Mouse (Mus musculus): ENCODE results near the gene Map2k5.

Gene Map2k5

GRCm38 (mm10) chr9:63192809-63193208, 184.9 kb downstream of the Map2k5 start:
- in situ Hi-C loops (cut with MboI, MseI) = no loop called here

DNA sequence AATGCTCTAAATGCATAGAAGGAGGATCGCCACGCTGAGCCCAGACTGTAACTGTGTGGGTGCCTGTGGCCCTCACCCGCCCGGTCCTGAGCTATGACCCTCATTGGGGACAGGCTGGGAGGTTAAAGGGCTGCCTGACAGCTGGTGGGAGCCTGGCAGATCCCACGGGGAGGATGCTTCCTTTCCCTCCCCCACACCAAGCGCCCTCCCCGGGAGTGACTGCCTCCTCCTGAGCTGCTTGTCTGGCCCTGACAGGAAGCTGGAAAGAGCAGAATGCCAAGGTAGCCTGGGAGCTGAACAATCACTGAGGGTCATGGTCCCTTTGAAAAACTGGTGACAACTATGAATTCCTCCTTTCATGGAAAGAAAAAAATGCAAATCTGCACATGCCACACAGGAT, 190.4 kb downstream of the Map2k5 start:
- in situ Hi-C loops (cut with MboI, MseI) = no loop called here

- in situ Hi-C loops (cut with MboI, MseI) = no loop called here
Observed at GRCm38 (mm10) chr9:63185249-63185648, 192.5 kb downstream of the Map2k5 start.

DNA sequence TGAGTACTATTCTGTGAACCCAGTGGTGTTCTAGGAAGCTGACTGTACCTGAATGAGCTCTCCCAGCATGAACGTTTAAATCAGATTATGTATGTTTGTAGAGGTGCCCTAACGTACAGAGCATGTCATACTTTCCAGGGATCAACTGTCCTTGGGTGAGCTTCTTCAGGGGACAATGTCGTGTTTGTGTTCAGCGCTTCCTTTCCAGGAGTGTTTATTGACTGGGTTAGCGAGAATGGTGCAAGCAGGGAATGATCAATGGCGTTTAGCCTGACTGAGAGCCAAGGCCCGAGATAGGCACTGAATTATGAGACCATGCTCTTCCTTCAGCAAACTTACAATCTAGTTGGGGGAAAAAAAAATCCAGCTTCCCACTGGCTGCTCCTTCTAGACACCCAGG, 193.8 kb downstream of the Map2k5 start:
- in situ Hi-C loops (cut with MboI, MseI) = no loop called here

DNA sequence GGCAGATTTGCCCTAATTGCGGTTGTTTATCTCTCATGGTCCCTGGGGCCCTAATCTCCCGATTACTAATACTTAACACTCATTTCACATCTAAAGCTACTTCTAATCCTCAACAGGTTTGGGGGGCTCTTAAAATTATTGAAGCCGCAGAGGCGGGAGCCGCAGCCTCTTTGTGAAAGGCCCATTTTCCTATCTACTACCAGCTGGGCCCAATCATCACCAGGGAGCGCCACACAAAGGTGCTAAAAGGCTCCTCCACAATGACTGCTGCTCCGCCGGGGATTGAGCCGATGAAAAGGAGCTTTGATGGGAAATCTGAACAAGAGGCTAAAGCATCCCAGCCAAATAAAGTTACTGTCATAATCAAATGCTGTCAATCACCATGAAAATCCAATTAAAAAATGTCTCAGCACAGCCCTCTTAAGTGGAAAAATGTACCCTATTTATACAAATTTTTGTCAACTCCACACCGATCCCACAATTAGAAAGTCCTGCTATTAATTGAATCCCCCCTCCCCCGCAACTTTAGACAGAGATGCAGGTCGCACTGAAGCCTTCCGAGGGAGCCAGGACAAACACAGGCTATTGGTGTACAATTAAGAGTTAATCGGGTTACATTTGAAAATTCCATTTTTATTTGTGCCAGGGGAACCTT, 195.3 kb downstream of the Map2k5 start:
- in situ Hi-C loops (cut with MboI, MseI) = no loop called here

DNA sequence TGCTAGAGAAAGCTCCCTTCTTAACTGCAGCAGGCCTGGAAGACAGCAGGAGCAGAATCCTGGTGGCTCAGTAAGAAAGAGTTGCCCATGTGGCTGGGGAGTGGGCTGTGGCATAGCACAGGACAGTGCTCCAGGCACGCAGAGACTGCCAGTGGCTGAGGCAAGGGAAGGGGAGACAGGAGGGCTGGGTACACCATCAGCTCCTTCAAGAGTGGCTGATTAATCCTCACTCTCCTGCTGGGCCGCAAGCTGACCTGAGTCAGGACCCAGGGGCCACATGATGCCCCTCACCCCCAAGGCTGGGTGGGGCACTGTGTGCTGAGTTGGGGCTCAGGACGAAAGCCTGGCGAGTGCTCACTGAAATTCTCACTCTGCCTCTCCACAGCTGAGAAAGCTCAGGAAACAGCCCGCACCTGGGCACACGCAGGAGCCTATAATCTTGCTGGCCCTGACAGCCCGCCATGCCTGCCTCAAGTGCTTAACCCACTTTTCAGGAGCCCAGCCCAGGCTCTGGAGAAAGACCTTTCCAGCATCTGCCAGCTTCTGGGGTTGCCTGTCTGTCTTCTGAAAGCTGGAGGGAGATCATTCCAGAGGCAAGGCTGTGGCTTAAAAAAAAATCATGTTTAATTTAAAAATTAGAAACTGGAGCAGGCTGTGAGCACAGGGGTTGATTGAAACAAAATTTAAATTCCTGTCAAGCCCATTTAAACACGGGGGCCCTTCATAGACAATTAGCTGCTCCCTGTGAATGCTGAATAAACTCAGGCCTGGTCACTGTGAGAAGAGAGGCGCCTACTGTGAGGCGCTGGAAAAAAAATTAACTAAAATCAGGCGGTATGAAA, 196.1 kb downstream of the Map2k5 start:
- in situ Hi-C loops (cut with MboI, MseI) = no loop called here

- in situ Hi-C loops (cut with MboI, MseI) = loop anchor here (10.0 kb wide), 1 partner anchor 1153 kb away; the partner anchor contains the start of gene Paqr5
Observed at GRCm38 (mm10) chr9:63178296-63178695, 199.4 kb downstream of the Map2k5 start.

- in situ Hi-C loops (cut with MboI, MseI) = loop anchor here (10.0 kb wide), 1 partner anchor 1149 kb away; the partner anchor contains the start of gene Paqr5
Observed at GRCm38 (mm10) chr9:63174001-63174721, 203.5 kb downstream of the Map2k5 start.

DNA sequence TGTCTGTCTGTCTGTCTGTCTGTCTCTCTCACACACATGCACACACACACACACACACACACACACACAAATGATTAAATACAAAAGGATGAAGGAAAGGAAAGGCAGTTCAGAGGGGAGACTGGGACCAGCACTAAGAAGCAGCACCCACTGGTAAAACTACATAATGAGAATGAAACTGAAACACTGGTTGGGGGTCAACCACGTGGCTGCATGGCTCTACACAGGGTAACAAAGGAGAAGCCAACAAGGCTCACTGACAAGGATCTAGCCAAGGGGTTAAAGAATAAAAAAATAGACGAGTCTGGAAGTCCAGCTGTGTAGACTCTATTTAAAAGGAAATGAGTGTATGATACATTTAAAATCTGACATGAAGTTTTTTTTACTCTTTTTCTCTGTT, 205.8 kb downstream of the Map2k5 start:
- in situ Hi-C loops (cut with MboI, MseI) = loop anchor here (10.0 kb wide), 1 partner anchor 1147 kb away; the partner anchor contains the start of gene Paqr5

- in situ Hi-C loops (cut with MboI, MseI) = no loop called here
Observed at GRCm38 (mm10) chr9:63169127-63169526, 208.6 kb downstream of the Map2k5 start.

GRCm38 (mm10) chr9:63165070-63165469, 212.6 kb downstream of the Map2k5 start:
- in situ Hi-C loops (cut with MboI, MseI) = no loop called here

- in situ Hi-C loops (cut with MboI, MseI) = no loop called here
Observed at GRCm38 (mm10) chr9:63163756-63164155, 213.9 kb downstream of the Map2k5 start.

DNA sequence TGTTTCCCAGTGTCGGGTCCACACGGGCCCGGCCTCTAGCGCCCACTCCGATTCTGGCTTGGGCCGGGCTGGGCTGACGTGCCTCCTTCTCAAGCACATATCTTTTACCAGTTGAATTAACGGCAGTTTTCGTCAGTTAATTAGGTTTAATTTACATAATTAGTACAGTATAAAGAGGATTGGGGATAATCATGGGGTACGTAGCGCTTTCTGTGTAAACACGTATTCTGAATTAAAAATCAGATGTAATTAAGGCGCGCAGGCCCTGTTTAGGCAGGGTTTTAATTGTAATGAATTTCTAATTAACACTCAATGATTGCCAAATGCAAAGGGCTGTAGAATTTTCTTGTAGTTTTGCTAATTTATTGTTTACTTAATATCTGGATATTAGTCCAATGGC, 225.8 kb downstream of the Map2k5 start:
- in situ Hi-C loops (cut with MboI, MseI) = no loop called here

DNA sequence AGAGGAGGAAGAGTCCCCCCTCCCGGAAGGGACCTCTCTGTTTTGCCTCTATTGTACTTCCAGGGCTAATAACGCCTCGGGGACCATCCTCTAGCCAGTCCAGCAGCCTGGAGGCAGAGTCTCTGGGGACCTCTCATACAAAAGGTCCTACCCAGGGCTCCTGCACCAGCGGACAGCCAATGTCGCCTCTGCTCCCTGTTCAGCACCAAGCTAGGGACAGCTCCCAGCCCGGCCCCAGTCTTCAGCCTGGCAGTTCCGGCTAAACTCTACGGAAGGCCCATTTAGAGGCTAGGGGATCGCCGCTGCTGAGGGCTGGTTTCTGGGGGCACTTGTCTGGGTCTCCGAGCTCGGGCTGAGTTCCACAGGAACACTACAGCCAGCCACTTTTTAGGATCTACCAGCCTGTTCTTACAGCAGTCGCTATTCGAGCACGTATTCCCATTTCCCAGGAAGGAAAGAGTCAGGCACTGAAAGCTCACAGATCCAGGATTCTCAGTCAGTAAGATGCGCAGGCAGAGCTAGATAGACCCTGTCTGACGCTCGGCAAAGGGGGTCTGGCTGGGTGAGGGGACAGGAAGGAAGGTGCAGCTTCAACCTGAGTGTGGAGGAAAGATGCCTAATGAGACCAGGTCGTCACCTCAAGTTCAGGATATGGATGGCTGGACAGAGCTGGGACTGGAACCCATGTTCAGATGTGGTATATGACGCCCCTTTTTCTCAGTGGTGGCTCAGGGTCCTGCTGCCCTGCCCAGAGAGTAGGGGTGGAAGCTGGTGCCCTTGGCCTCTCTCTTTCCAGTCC, 226.4 kb downstream of the Map2k5 start:
- in situ Hi-C loops (cut with MboI, MseI) = no loop called here

DNA sequence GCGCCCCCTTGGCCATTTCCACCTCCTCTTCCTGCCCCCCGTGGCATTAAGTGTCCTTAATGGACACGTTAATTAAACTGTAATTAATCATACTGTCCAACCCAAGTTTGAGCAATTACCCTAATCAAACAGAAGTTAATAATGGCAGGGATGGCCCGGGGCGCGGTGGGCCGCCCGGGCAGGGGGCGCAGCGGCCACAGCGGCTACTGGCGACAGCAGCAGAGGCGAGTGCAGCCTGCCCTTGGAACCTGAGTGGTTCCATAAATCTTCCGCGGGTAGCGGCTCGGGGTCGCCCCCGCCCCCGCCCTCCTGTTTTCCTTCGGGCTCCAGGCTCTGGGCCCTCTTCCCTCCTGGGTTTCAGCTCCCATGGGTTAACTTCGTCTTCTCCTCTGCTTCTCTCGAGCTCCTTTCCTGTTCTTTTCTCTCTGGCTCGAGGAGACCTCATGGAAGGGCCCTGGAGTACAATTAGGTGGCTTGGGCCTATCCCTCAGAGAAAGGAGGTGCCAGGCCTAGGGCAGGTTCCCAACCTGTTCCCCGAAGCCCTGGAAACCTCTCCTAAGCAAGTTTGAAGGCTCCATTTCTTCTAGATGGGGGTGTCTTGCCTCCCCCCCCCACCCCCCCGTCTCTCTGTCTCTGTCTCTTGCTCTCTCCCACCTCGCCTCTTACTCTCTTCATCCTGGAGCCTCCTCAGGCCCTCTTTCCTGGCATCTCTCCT, 227.5 kb downstream of the Map2k5 start:
- in situ Hi-C loops (cut with MboI, MseI) = no loop called here

GRCm38 (mm10) chr9:63149372-63149766, 228.3 kb downstream of the Map2k5 start:
- in situ Hi-C loops (cut with MboI, MseI) = no loop called here

DNA sequence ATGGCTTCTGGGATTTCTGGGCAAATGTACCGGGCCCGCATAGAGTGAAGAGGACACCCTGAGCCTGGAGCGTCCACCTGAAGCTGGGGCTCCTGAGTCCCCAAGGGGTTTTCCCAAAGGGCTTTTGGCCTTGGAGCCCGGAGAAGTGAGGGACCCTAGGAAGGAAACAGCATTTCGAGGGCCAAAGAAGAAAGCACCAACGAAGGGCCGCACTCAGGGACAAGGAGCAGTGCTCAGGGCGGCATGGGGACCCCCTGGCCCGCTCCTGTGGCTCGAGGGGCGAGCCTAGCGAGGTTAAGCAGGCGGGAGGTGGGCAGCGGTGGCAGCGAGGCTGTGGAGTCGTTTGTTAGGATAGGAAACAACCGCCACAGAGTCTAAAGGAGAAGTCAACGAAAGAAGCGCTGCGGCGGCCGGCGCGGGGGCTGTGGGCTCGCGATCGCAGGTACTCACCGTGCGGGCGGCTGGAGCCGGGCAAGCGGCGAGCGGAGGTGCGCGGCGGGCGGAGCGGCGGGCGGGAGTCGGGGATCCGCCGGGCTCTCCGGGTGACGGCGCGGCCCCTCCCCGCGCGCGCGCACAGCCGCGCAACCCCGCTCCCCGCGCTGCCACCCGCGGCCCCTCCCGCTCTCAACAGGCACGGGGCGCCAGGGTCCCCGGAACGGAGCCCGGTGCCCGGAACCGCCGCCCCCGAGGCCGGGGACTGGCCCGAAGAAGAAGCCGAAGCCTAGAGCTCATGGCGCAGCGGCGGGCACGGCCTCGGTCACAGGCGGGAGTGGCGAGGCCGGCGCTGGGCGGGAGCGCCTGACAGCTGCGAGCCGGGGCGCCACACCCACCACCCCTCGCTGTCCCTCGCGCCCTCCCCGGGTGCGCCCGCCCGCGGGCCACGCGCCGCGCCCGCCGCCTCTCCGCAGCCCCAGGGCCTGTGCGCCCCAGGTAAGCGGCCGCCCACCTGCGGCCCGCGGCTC, 229.0 kb downstream of the Map2k5 start, which contains the start of gene Skor1:
Gene Skor1, minus strand, starts transcription at position 552 of the 962 bp plus-strand sequence.
- in situ Hi-C loops (cut with MboI, MseI) = no loop called here

DNA sequence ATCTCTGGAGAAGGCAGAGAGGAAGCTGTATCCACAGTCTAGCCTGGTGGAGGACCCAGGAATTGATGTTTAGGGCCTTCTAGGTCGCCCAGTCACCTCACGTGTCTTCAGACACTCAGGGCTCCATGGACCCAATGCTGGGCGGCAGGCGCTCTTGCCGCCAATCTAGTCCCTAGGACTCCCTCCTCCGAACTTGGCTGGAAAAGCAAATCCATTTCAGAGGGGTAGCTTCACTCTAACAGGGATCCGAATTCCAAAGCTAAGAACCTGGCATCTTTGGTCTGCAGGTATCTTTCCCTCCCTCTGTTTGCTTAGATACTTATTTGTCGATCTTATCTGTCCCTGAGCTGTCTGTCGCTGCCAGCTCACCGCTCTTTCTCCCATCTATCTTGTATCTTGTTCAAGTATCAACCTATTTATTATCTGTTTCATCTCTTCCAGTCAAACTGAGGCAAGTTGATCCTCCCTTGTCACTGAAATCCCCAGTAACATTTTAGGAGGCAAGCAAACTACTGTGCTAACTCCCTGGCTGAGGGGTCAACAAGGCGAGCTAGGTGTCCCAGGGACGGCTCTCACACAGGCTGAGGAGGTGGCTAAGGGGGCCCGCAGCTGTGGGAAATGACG, 229.8 kb downstream of the Map2k5 start:
- in situ Hi-C loops (cut with MboI, MseI) = no loop called here

DNA sequence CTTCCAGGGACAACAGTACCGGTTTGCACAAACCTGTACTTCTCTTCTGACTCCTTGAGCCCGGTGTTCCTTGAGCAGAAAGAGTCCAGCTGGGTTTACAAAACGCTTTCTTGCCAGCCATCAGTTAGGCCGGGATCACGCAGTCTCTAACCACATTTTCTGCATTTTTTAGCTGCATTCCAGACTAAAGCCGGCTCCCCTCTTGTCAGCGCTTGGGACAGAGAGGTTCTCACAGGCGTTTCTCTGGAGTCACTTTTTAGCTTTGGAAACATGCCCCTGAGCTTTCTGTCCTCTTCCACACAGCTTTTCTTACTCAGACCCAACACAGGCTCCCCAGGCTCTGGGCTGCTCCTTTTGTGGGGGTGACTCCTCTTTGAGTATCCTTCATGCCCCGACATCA, 230.4 kb downstream of the Map2k5 start:
- in situ Hi-C loops (cut with MboI, MseI) = no loop called here
